Mouse (Mus musculus) CH12.LX (cell line): ENCODE measurements around the gene 0610010F05Rik. TPM values are rescaled to one million over a fixed set of nuclear protein-coding genes. Genes with fewer than 3 reads are reported as not detected.

ENCODE experiments used
- DNase-seq: peaks from one replicate; pipeline ENCODE4 v3.0.0-alpha.2; 2013; ENCODE audit errors: extremely low read depth
- H3K27ac ChIP-seq: 2 replicates; pipeline ENCODE4 v1.5.1; 2012; ENCODE audit warnings: low read depth, mild to moderate bottlenecking, control low read depth, moderate library complexity; ENCODE audit not compliant: insufficient read depth
- H3K27me3 ChIP-seq: replicated peaks from 2 replicates; pipeline ENCODE3; 2012; ENCODE audit warnings: inconsistent platforms
- H3K36me3 ChIP-seq, 2 experiments: replicated peaks in 1 of 2; 2 replicates each; pipeline versions ENCODE3 to v1.6.1; 2012; ENCODE audit warnings: inconsistent platforms in 1 of 2, low read length in 1 of 2, mild to moderate bottlenecking in 1 of 2, mixed read lengths in 1 of 2, moderate library complexity in 1 of 2; ENCODE audit not compliant: control insufficient read depth in 1 of 2, insufficient read depth in 1 of 2
- H3K4me1 ChIP-seq, 2 experiments: 2 replicates each; pipeline ENCODE4 v1.6.1; 2012; ENCODE audit warnings: inconsistent platforms in 1 of 2, moderate library complexity in 1 of 2; ENCODE audit not compliant: insufficient read depth in 2 of 2, control insufficient read depth in 1 of 2
- H3K4me2 ChIP-seq: 2 replicates; pipeline ENCODE4 v1.6.1; 2012; ENCODE audit warnings: low read depth, mild to moderate bottlenecking, control low read depth; ENCODE audit not compliant: poor library complexity, insufficient read depth, severe bottlenecking
- H3K4me3 ChIP-seq, 3 experiments: fragments of 150-350 bp in 1 of 3; sonication (generic) in 1 of 3; replicated peaks in 1 of 3; 2 replicates each; pipeline versions ENCODE3 to v1.5.1; 2011 to 2012; ENCODE audit warnings: low read depth in 2 of 3, low read length in 2 of 3, mild to moderate bottlenecking in 2 of 3, moderate library complexity in 2 of 3, control low read depth in 1 of 3, improper control_type of control experiment in 1 of 3, inconsistent platforms in 1 of 3, mixed read lengths in 1 of 3; ENCODE audit not compliant: poor library complexity in 1 of 3
- H3K79me2 ChIP-seq: replicated peaks from 2 replicates; pipeline ENCODE4 v1.6.1; 2012; ENCODE audit warnings: mild to moderate bottlenecking, moderate library complexity; ENCODE audit not compliant: control insufficient read depth, poor library complexity, insufficient read depth, severe bottlenecking; ENCODE audit errors: extremely low read depth
- H3K9ac ChIP-seq: 2 replicates; pipeline ENCODE4 v1.6.1; 2012; ENCODE audit warnings: low read depth, mild to moderate bottlenecking, control low read depth, moderate library complexity; ENCODE audit not compliant: insufficient read depth
- H3K9me3 ChIP-seq: replicated peaks from 2 replicates; pipeline ENCODE3; 2012; ENCODE audit warnings: low read length, inconsistent platforms, mixed read lengths
- BHLHE40 ChIP-seq: IDR thresholded peaks from 2 replicates; pipeline ENCODE4 v1.6.1; 2011; ENCODE audit warnings: mild to moderate bottlenecking, low read depth, low read length, improper control_type of control experiment
- CHD1 ChIP-seq: IDR thresholded peaks from 2 replicates; pipeline ENCODE4 v1.6.1; 2012; ENCODE audit warnings: low read depth, low read length, improper control_type of control experiment, inconsistent platforms
- CHD2 ChIP-seq: IDR thresholded peaks from 2 replicates; pipeline ENCODE4 v1.6.1; 2011; ENCODE audit warnings: low read length, improper control_type of control experiment
- CTCF ChIP-seq, 2 experiments: IDR thresholded peaks in 1 of 2; conservative IDR thresholded peaks in 1 of 2; 2 replicates each; pipeline ENCODE4 v1.5.1; 2011 to 2012; ENCODE audit warnings: low read depth in 2 of 2, low read length in 2 of 2, improper control_type of control experiment in 1 of 2, inconsistent platforms in 1 of 2, mild to moderate bottlenecking in 1 of 2, moderate library complexity in 1 of 2
- E2F4 ChIP-seq: IDR thresholded peaks from 2 replicates; pipeline ENCODE4 v1.6.1; 2011; ENCODE audit warnings: low read depth, low read length, improper control_type of control experiment; ENCODE audit not compliant: insufficient replicate concordance
- ELF1 ChIP-seq: IDR thresholded peaks from 2 replicates; pipeline ENCODE4 v1.6.1; 2014; ENCODE audit warnings: low read depth, mild to moderate bottlenecking, inconsistent platforms, low read length, improper control_type of control experiment
- EP300 ChIP-seq: IDR thresholded peaks from 2 replicates; pipeline ENCODE4 v1.6.1; 2011; ENCODE audit warnings: low read length, improper control_type of control experiment
- GABPA ChIP-seq: IDR thresholded peaks from 2 replicates; pipeline ENCODE4 v1.6.1; 2012; ENCODE audit warnings: low read depth, low read length, improper control_type of control experiment, inconsistent platforms; ENCODE audit not compliant: insufficient replicate concordance
- HCFC1 ChIP-seq: IDR thresholded peaks from 2 replicates; pipeline ENCODE4 v1.6.1; 2012; ENCODE audit warnings: low read depth, mild to moderate bottlenecking, inconsistent platforms, low read length, improper control_type of control experiment
- JUN ChIP-seq: IDR thresholded peaks from 2 replicates; pipeline ENCODE4 v1.6.1; 2011; ENCODE audit warnings: low read depth, mild to moderate bottlenecking, low read length, improper control_type of control experiment, moderate library complexity; ENCODE audit not compliant: insufficient read depth
- KAT2A ChIP-seq: IDR thresholded peaks from 2 replicates; pipeline ENCODE4 v1.6.1; 2012; ENCODE audit warnings: low read length, improper control_type of control experiment, inconsistent platforms; ENCODE audit not compliant: insufficient replicate concordance
- MAFK ChIP-seq: IDR thresholded peaks from 2 replicates; pipeline ENCODE4 v1.6.1; 2011; ENCODE audit warnings: low read length, improper control_type of control experiment; ENCODE audit not compliant: insufficient replicate concordance
- MAX ChIP-seq: IDR thresholded peaks from 2 replicates; pipeline ENCODE4 v1.6.1; 2011; ENCODE audit warnings: low read length, improper control_type of control experiment
- MYC ChIP-seq: IDR thresholded peaks from 2 replicates; pipeline ENCODE4 v1.6.1; 2011; ENCODE audit warnings: low read depth, mild to moderate bottlenecking, improper control_type of control experiment, low read length
- POLR2A ChIP-seq: IDR thresholded peaks from 2 replicates; pipeline ENCODE4 v1.6.1; 2011; ENCODE audit warnings: low read depth, mild to moderate bottlenecking, improper control_type of control experiment, low read length
- RAD21 ChIP-seq: IDR thresholded peaks from 2 replicates; pipeline ENCODE4 v1.6.1; 2011; ENCODE audit warnings: low read depth, mild to moderate bottlenecking, low read length, improper control_type of control experiment, moderate library complexity
- RCOR1 ChIP-seq: conservative IDR thresholded peaks from 2 replicates; pipeline ENCODE4 v1.6.1; 2012; ENCODE audit warnings: low read depth, mild to moderate bottlenecking, inconsistent platforms, low read length, improper control_type of control experiment
- SIN3A ChIP-seq: IDR thresholded peaks from 2 replicates; pipeline ENCODE4 v1.6.1; 2012; ENCODE audit warnings: low read length, improper control_type of control experiment, inconsistent platforms
- SMC3 ChIP-seq: IDR thresholded peaks from 2 replicates; pipeline ENCODE4 v1.6.1; 2011; ENCODE audit warnings: low read depth, low read length, improper control_type of control experiment
- TCF12 ChIP-seq: IDR thresholded peaks from 2 replicates; pipeline ENCODE4 v1.6.1; 2014; ENCODE audit warnings: low read depth, mild to moderate bottlenecking, inconsistent platforms, low read length, improper control_type of control experiment
- UBTF ChIP-seq: IDR thresholded peaks from 2 replicates; pipeline ENCODE4 v1.6.1; 2012; ENCODE audit warnings: low read depth, mild to moderate bottlenecking, inconsistent platforms, low read length, improper control_type of control experiment, moderate library complexity
- ZC3H11A ChIP-seq: IDR thresholded peaks from 2 replicates; pipeline ENCODE4 v1.6.1; 2012; ENCODE audit warnings: low read depth, mild to moderate bottlenecking, inconsistent platforms, low read length, improper control_type of control experiment
- ZMIZ1 ChIP-seq: IDR thresholded peaks from 2 replicates; pipeline ENCODE4 v1.6.1; 2012; ENCODE audit warnings: low read depth, mild to moderate bottlenecking, inconsistent platforms, low read length, improper control_type of control experiment
- dilution Hi-C: fragments of 300-500 bp; cut with MboI; formaldehyde crosslinking; loops from 2 replicates; pipeline ENCODE4 v1.14.3; 2020; ENCODE audit warnings: low sequenced_read_pairs; ENCODE audit not compliant: extremely low pct_unique_long_range_greater_than_20kb, extremely low pct_ligation_motif_present
- in situ Hi-C: fragments of 300-500 bp; cut with MboI; formaldehyde crosslinking; loops from 3 replicates; pipeline ENCODE4 v1.14.3; 2019; ENCODE audit warnings: low sequenced_read_pairs, low pct_ligation_motif_present, low pct_unique_long_range_greater_than_20kb, mixed read lengths
- polyA plus RNA-seq: library from polyadenylated mRNA; unstranded; fragments of >175 nt; gene quantifications from 2 replicates; pipeline ENCODE4 v1.2.1, GENCODE M21; 2012; ENCODE audit warnings: low read depth; ENCODE audit not compliant: insufficient read length
- total RNA-seq, 2 experiments: library from RNA; depleted of rRNA; stranded (reverse); fragments of 300-350 nt in 1 of 2; fragments of >200 nt in 1 of 2; gene quantifications; 2 replicates each; pipeline ENCODE4 v1.2.3; 2012 to 2014

The 0610010F05Rik gene
- total and polyA plus RNA-seq, 3 experiments = 11.6 to 18.7 (median 16.4) TPM

DNA sequence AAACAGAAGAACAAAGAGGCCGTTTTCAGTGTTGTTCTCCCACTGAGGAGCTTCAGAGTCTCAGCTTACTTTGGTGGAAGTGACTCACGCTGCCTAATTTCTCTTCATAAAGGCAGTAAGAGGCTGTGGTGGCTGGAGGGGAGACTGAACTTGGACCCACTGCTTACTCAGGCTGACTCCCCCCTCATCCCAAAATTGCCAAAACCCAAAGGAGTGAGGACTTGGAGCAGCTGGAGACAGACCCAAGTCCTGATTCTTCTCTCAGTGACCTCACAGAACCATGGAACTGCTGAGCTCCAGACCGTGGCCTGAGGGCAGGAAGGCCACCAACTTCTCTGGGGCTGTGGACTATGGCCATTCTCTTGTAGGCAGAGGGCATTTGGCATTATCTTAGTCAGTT, 114.5 kb downstream of the 0610010F05Rik start:
- no peak overlapping the region for H3K27ac ChIP-seq
- TF ChIP-seq GABPA (no peak), EP300 (no peak), E2F4 (no peak), MAFK (no peak), KAT2A (no peak), RAD21 (no peak), ELF1 (no peak), MYC (no peak)
- in situ Hi-C loops (no loop called here), dilution Hi-C loops (no loop called here)
- no peaks in the 10 kb centered on the region for H3K9me3 ChIP-seq
- no peaks in the 10 kb centered on the region for H3K79me2 ChIP-seq
- no peak for DNase-seq
- no peaks in the 10 kb centered on the region for H3K4me1 ChIP-seq
- H3K27me3 ChIP-seq = no peaks in the 10 kb centered on the region
- H3K36me3 ChIP-seq = no peaks in the 10 kb centered on the region
- no peak overlapping the region for H3K4me3 ChIP-seq
- no peak overlapping the region for H3K9ac ChIP-seq
- no peak overlapping the region for H3K4me2 ChIP-seq

DNA sequence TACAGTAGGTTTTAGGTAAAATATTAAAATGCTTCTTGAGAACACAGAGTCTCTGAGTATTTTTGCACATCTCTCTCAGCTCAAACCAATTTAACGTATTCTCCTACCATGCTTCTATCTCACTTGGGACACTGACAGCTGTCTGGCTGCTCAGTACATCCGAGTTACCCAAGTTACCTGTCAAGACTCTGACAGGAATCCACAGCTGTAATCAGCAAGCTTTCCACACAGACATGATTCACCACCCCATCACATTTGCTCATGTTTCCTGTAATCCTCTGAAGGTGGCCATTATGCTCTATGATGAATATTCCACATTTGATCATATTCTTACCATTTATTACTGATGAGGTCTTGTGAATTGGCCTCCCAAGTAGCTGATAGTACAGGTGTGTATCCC, 118.1 kb downstream of the 0610010F05Rik start:
- in situ Hi-C loops = no loop called here
- H3K9ac ChIP-seq = no peak overlapping the region
- dilution Hi-C loops = no loop called here
- DNase-seq = no peak
- no peak overlapping the region for H3K4me2 ChIP-seq
- 0 out of 4 replicates have a peak, but pooled peaks cover 0 to under 1% of the 10 kb centered on the region in 2 experiments for H3K4me1 ChIP-seq
- no peaks in the 10 kb centered on the region for H3K79me2 ChIP-seq
- H3K27ac ChIP-seq = no peak overlapping the region
- TF ChIP-seq SMC3 (no peak), HCFC1 (no peak), RAD21 (no peak), ZC3H11A (no peak), SIN3A (no peak), BHLHE40 (no peak), E2F4 (no peak), RCOR1 (no peak), CHD1 (no peak), UBTF (no peak), MAX (no peak), JUN (no peak), MYC (no peak), ZMIZ1 (no peak), TCF12 (no peak), KAT2A (no peak), POLR2A (no peak), CHD2 (no peak), CTCF (conservative IDR thresholded peaks at IDR 0.05 in 1 of 2, IDR thresholded peaks at IDR 0.05 in 1 of 2; ENCODE audit: low read depth in 2 of 2, low read length in 2 of 2) (no peak)
- H3K4me3 ChIP-seq = no peak overlapping the region
- no peaks in the 10 kb centered on the region for H3K9me3 ChIP-seq
- H3K27me3 ChIP-seq = no peaks in the 10 kb centered on the region
- H3K36me3 ChIP-seq = no peaks in the 10 kb centered on the region

Other genes starting within 250 kb of the 0610010F05Rik start
- 51.0 and 69.5 TPM in 2 replicates for gene Ahsa2, start 135.6 kb downstream of the 0610010F05Rik start, total RNA-seq (2012; rRNA removed)
- 58.9 and 66.4 TPM in 2 replicates for gene Ahsa2, start 135.6 kb downstream of the 0610010F05Rik start, total RNA-seq (2014; rRNA removed)
- 69.4 and 105 TPM in 2 replicates for gene Ahsa2, start 135.6 kb downstream of the 0610010F05Rik start, polyA plus RNA-seq
- not detected in 2 replicates for gene 1700093K21Rik, start 112.5 kb downstream of the 0610010F05Rik start, total RNA-seq (2012; rRNA removed)
- gene 1700093K21Rik, start 112.5 kb downstream of the 0610010F05Rik start, total RNA-seq (2014; rRNA removed) = not detected in 2 replicates
- gene 1700093K21Rik, start 112.5 kb downstream of the 0610010F05Rik start, polyA plus RNA-seq = not detected in 2 replicates
- gene Pus10, start 32.0 kb upstream of the 0610010F05Rik start, total RNA-seq (2012; rRNA removed) = 57.6 and 72.4 TPM in 2 replicates
- gene Pus10, start 32.0 kb upstream of the 0610010F05Rik start, total RNA-seq (2014; rRNA removed) = 113 and 138 TPM in 2 replicates
- gene Pus10, start 32.0 kb upstream of the 0610010F05Rik start, polyA plus RNA-seq = 92.3 and 98.1 TPM in 2 replicates
- gene Pex13, start 32.3 kb upstream of the 0610010F05Rik start, total RNA-seq (2012; rRNA removed) = 20.4 and 22.6 TPM in 2 replicates
- gene Pex13, start 32.3 kb upstream of the 0610010F05Rik start, total RNA-seq (2014; rRNA removed) = 21.5 and 24.9 TPM in 2 replicates
- 42.7 and 50.7 TPM in 2 replicates for gene Pex13, start 32.3 kb upstream of the 0610010F05Rik start, polyA plus RNA-seq
- 21.5 and 28.4 TPM in 2 replicates for gene Rel, start 137.3 kb upstream of the 0610010F05Rik start, total RNA-seq (2012; rRNA removed)
- gene Rel, start 137.3 kb upstream of the 0610010F05Rik start, total RNA-seq (2014; rRNA removed) = 21.1 and 26.2 TPM in 2 replicates
- 31.6 and 38.1 TPM in 2 replicates for gene Rel, start 137.3 kb upstream of the 0610010F05Rik start, polyA plus RNA-seq